Comparison of ENCODE assay signal across 8 mouse cellular contexts in genomic region chr4:141538408-141539212, GRCm38 (mm10). TPM values are rescaled to one million over a fixed set of nuclear protein-coding genes. Genes with fewer than 3 reads are reported as not detected.
DNase-seq lines count a peak whose midpoint lies in the region; ATAC-seq lines count a peak whose summit lies in the region.

TSS of gene Spen (minus strand) at chr4:141538597.

- H3K27me3 ChIP-seq in hindbrain, embryonic 14.5 days (ENCODE audit: control insufficient read depth, insufficient read depth, low read length) = no peaks in the 10 kb centered on the region

- ATAC-seq in hindbrain, embryonic 14.5 days (ENCODE audit: low FRiP score) = peak; percentile 84

- peak within 1 kb of the TSS; percentile 95 for H3K9ac ChIP-seq in hindbrain, embryonic 14.5 days

- no peaks in the 10 kb centered on the region for H3K36me3 ChIP-seq in hindbrain, embryonic 14.5 days (replicated peaks; ENCODE audit: control insufficient read depth, insufficient read depth)

- peak within 1 kb of the TSS; percentile 79 for H3K4me2 ChIP-seq in hindbrain, embryonic 14.5 days (replicated peaks)

- H3K9me3 ChIP-seq in hindbrain, embryonic 14.5 days (ENCODE audit: control insufficient read depth, low read length) = no peaks in the 10 kb centered on the region

- H3K27ac ChIP-seq in hindbrain, embryonic 14.5 days = peak within 1 kb of the TSS; percentile 98

- DNase-seq in T-cell, adult 2 months (ENCODE audit: low spot score) = peak; percentile 88
- DNase-seq in cerebellum, postnatal 25 days = peak; percentile 95 to 96
- DNase-seq in frontal cortex, postnatal 25 days (ENCODE audit: low spot score in 2 of 2) = peak; percentile 78 to 80
- peak; percentile 97 for DNase-seq in hindbrain, embryonic 14.5 days (ENCODE audit: low spot score)
- DNase-seq in left cerebral cortex, adult 18-20 months (ENCODE audit: low spot score in 2 of 2) = peak; percentile 85 to 94
- peak; percentile 95 to 99 for DNase-seq in lung, postnatal 4 days
- peak; percentile 97 for DNase-seq in retina, postnatal 1 day
- DNase-seq in thymus, postnatal 4 days = peak; percentile 94

- under 1% methylated on average over 82 of the region's 88 CpGs for WGBS in hindbrain, embryonic 14.5 days

- H3K4me3 ChIP-seq in hindbrain, embryonic 14.5 days (replicated peaks; ENCODE audit: low read length) = peak within 1 kb of the TSS; percentile 99

- H3K4me1 ChIP-seq in hindbrain, embryonic 14.5 days (replicated peaks; ENCODE audit: control insufficient read depth, insufficient read depth, low read length) = peaks cover 29% of the 10 kb centered on the region

RNA-seq across cellular contexts. Expression of gene Spen, which starts in this region (rescaled TPM):
- 20.3 and 20.4 TPM in 2 replicates for polyA plus RNA-seq in hindbrain, embryonic 14.5 days (2014; fragmentation: Nextera tagmentation; extraction: Ambion mirVana)
- 10 to 100 TPM; 58.4 to 60.6 TPM for total RNA-seq in left cerebral cortex, adult 18-20 months (2021)

Comparison
In these comparisons a context has a peak if more than half of its experiments do, and no peak if none do; other contexts are left out.
1. Peak in every context shown above with its lines: DNase-seq, ATAC-seq, H3K4me3 ChIP-seq and H3K27ac ChIP-seq.